Mouse (Mus musculus) erythroid progenitor cell, adult 5-6 weeks (primary cell): ENCODE results near the gene Cdk5r1. TPM values are rescaled to one million over a fixed set of nuclear protein-coding genes. Genes with fewer than 3 reads are reported as not detected.

Experiments used
- ATAC-seq: replicated peaks from 2 replicates; pipeline ENCODE4 v1.8.0; 2016; ENCODE audit warnings: moderate number of reproducible peaks, mild to moderate bottlenecking, moderate TSS enrichment, inconsistent platforms; ENCODE audit not compliant: poor library complexity, low FRiP score, severe bottlenecking
- total RNA-seq, 2 experiments: library from RNA; stranded (forward) in 1 of 2; stranded (reverse) in 1 of 2; fragments of 150-400 nt in 1 of 2; fragments of 186-747, 209-891 nt in 1 of 2; gene quantifications; 2 replicates each; pipeline versions ENCODE4 v1.2.3 to v1.2.4; 2015 to 2017; ENCODE audit warnings: low replicate concordance in 2 of 2

Cdk5r1 gene
- total RNA-seq, 2 experiments from 2014 or later, result 2.0 to 5.4 TPM

DNA sequence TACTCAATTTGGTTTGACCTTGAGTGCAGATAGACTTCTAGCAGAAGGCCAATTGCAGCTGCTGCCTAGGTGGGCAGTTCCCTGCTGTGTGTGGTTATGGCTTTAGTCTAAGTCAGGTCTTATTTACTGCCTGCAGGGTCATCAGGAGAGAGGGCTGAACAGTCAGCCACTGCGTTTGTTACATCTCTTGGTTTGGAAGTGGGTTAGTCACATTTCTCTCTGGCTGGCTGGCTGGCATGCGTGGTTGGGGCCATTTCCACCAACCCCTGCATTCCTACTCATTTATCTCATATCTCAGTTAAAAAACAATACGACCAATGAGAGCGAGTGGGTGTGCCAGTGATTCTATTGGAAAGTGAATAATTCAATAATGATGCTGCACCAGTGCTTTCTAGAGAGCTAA lies 22.7 kb downstream of the Cdk5r1 start:
- no peak for ATAC-seq

DNA sequence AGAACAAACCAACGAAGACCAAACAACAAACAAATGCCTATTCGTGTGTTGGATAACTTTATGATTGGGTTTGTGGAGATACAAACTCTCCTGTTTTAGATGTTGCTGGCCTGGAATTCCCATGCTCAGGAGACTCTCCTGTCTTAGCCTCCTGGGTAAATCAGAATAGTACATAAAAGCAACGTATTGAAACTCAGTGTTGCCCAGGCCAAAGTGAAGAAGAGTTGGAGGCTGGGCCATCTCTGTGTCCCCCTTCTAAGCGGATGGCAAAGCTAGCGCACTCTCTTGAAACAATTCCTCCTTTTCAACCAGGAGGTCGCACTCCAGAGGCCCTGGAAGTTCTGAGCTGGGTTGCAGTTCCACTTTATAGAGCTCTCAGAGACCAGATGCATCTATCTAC lies 26.5 kb downstream of the Cdk5r1 start:
- no peak for ATAC-seq

DNA sequence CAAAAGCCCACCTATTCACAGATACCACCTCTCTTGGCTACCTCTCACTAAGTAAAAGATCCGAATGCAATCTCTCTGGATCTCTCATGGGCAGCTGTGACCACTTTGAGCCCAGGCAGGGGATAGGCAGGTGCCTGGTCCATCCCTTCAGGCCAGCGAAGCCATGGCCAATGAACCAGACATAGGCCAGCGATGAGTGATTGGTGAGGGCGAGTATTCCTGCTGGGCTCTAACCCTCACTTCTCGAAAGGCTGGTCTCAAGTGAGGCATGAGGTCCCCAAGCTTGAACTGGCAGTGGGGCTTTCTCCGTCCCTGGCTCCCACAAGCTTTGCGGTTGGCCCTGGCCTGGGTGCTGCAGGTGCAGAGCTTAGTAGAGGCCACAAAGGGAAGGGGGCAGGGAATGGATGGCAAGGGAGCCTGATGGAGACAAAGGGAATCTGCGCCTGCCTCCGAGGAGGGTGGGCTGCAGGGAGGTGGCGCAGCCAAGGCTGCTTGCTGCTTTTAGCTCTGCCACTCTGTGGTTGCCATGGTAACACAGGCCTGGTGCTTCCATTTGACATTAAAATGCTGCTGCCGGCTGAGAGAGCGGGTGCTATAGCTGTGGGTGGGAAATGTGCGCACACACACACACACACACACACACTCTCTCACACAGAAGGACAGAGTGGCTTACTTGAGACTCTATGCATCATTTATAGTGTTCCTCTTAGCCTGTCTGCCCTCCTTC lies 27.1 kb downstream of the Cdk5r1 start:
- ATAC-seq, result no peak

DNA sequence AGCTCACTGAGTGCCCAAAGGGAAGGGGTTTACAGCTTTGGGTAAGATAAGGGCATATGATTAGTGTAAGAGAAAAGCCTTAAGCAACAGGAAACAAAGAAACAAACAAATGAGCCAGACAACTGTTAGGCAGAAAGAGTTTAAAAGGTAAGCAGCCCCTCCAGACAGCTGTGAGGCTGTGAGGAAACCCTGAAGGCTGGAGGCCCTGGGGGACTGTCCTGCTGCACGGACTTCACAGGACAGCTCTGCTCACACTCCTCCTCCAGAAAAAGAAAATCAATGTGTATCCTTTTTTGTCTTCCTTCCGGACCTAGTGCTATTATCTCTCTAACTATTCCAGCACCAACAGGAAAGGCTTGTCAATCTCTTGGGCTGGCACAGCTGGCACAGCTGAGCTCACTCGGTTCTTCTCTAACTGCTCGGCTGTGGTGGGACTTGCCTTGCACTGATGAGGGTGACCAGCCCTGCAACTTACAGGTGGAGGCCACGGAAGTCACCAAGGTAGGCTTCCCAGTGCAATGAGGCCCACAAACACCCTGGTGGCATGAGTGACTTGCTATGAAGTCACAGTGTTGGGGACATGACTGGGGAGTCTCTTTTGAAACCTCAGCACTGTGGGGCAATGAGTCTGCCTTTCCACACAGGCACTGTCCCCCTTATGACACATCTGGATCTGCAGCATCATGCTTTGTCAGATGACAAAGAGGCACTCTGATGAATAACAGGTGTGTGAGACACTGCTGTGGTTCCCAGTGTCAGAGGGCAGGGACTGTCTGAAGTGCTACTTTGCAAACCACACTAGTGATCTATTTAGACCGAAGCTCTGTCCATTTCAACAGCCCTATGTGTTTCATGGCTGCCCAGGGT lies 27.9 kb downstream of the Cdk5r1 start:
- no peak; the same call in 1 of the 2 replicates for ATAC-seq

DNA sequence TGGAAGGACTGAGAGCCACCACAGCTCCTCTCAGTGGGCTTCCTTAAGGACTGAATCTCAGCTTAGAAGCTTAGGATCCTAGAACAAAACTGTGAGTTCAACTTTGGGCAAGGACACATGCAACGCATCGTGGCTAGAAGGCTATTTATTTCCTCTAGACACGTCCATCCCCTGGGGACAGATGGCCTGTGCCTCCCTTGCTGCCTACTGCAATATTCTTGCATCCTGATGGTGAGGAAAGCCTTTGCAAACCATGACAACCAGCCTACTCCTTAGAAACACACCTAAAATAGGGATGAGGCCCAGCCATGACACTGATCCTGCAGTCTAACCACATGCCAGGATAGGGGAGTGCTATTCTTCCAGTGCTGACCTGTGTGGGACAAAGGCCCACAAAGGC lies 28.8 kb downstream of the Cdk5r1 start:
- no peak for ATAC-seq

DNA sequence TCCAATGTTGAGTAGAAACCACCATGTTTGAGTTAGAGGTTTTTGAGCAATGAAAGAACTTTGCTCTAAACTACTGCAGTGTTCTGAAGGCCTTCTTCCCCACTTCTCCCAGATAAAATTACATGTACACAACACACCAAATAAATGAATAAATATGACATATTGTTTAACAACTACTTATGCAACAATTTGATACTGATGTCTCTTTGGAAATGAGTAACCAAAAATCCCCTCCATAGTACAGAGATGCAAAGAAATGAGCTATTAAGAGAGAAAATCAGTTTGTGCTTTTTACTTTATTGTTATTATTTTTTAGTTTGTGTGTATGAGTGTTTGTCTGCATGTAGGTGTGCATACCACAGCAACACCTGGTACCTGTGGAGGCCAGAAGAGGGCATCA lies 29.7 kb downstream of the Cdk5r1 start:
- no peak for ATAC-seq

DNA sequence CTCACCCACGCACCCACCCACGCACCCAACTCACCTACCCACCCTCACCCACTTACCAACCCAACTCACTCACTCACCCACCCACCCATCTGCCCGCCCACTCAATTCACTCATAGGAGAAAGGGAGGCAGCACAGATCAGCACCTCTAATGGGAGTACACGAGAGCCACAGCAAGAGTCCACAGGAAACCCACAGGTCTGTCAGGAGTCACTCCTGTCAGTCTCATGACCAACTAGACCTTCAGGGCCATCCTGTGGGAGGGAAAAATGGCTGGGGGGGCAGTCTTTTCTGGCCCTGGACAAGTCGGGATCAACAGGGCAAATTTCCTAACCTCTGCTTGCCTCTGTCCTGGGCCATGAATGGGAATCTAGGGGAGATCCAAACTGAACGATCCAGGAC lies 31.0 kb downstream of the Cdk5r1 start:
- ATAC-seq, result no peak

DNA sequence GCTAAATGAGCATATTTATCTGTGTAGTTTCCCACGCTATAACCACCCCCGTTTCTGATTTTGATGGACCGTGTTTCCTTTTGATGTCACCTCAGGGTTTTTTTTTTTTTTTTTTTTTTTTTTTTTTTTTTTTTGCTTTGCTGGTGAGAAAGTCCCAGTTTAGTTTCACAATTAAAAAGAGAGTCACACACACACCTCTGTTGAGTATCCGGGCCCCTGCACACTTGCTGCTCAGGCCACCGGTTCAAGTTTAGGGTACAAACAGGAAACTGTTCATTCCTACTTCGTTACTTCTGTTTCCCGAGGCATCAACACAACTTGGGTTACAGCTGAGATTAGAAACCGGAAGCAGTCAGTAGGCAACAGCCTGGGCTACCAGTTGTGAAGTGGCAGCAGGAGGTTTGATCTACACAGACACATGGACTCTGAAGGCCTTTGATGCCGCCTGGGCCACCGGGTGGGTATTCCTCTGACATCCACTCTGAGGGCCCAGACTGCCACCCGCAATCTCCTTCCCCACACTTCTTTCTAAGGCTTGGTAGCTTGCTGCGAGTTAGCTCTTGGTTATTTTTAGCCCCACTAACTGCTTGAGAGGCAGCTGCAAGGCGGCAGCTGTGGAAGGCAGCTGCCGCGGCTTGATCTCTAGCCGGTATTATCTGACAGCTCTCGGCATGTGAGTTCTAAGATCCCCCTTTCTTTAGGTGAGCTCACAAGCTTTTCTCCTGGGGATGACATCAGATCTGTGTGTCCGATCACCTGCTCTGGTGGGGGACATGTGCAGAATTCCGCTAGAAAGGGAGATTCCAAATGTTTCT lies 31.7 kb downstream of the Cdk5r1 start:
- no peak for ATAC-seq

DNA sequence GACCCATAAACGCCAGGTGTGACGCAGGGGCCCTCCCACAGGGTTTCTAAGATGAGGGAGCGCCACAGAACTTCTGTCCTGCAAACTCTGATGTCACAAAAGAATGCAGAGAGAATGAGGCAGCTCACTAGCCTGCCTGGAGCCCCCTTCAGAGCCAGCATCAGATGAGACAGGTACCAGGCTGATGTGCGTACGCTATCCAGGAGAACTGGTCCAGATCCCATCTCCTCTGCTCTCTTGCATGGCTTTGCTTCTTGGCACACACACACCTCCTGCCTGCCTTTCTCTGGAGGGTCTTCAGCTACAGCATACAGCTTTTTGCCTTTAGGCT lies 32.3 kb downstream of the Cdk5r1 start:
- no peak for ATAC-seq

DNA sequence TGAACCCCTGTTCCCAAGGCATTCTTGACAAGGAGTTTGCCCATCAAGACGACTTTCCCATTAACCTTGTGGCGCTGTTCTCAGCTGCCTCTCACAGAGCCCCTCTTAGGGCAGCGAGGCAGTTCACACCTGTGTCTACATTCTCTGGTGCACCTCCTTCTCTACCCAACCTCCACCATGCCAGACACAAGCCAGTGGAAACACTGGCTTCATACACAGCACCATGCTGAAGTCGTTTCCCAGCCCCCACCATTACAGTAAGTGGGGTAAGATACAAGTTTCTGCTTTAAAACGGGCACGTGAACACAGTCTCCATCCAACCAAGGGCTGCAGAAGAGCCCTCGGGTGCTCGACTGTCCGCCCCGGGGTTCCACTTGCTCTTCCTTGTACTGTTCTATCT lies 33.3 kb downstream of the Cdk5r1 start:
- ATAC-seq, result no peak

DNA sequence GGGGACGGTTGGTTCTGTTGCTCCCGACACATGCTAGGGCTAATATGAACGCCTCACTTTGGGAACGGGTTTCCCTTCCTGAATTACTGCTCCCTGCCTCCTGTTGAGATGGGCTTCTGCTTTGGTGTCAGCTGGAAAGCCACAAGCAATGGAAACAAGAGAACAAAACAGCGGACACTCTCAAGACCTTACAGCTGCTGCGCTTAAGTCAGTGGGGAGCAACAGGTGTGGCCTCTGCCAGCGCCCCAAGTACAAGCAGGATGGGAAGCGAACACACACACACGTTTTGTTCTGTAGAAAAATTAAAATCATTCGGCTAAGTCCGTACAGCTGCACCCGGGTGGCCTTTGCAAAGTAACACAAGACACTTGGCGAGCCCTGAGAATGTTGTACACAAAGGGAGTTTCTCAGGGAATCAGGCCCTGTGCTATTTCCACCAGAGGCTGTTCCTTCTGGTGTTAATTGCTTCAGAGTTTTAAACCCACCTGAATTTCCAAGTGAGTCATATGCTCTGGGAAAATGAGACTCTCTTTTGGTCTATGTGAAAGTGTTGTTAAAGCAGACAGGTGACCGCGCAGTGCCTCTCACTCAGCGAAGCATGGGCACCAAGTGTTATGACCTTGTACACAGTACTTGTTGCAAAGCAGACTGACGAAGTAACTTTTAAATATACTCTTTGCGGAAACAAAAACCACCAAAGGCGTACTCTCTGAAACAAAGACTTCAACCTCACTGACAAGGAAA lies 35.7 kb downstream of the Cdk5r1 start:
- no peak for ATAC-seq

DNA sequence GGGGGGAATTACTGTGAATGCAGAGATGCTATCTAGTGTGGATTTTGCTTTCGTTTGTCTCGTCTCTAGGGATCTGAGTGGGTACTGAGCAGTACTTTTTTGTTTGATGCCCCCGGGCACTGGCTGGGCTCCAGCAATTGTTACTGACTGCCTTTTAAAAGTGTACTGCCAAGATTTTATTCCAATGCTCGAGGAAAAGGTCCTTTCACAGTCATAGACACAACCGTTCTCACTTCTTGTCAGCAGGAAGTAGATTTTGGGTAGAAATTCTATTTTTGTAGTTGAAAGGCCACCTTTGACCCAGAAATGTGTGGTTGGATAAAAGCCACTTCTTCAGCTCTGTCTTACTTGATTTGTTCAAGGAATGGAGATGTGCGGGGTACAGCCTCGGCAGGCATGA lies 37.0 kb downstream of the Cdk5r1 start:
- no peak for ATAC-seq

DNA sequence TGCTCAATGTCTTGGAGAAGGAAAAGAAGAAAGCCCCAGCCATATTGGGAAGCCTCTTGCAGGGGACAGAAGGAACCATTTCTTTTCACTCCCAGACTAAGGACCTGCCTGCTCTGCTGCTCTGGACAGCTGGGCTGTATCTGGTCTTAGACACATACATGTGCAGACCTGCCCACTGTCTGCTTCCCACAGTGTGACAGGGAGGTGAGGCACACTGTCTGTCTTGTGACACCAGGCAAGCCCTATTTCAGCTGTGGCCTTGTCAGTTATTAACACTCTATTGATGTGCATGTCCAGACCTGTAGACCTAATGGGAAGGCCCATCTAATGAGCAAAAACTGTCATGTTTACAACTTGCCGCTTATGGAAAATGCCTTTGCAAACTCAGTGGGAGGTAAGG lies 38.5 kb downstream of the Cdk5r1 start:
- ATAC-seq, result no peak

DNA sequence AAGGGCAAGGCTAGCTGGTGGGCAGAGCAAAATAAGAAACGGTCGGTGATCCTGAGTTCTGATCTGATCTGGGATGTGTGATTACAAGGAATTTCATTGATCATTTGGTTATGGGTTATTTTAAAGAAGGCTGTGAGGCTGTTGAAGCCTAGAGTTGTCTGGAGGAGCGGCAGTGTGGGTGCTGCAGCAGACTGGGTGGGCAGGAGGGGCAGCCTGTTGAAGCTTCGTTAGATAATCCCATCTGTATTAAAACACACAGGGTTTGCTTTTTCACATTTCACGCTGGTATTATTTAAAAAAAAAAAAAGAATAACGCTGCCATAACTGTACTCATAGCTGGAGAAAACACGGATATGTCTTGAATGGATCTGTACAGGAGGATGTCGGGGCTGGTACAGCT lies 39.1 kb downstream of the Cdk5r1 start:
- ATAC-seq, result no peak

DNA sequence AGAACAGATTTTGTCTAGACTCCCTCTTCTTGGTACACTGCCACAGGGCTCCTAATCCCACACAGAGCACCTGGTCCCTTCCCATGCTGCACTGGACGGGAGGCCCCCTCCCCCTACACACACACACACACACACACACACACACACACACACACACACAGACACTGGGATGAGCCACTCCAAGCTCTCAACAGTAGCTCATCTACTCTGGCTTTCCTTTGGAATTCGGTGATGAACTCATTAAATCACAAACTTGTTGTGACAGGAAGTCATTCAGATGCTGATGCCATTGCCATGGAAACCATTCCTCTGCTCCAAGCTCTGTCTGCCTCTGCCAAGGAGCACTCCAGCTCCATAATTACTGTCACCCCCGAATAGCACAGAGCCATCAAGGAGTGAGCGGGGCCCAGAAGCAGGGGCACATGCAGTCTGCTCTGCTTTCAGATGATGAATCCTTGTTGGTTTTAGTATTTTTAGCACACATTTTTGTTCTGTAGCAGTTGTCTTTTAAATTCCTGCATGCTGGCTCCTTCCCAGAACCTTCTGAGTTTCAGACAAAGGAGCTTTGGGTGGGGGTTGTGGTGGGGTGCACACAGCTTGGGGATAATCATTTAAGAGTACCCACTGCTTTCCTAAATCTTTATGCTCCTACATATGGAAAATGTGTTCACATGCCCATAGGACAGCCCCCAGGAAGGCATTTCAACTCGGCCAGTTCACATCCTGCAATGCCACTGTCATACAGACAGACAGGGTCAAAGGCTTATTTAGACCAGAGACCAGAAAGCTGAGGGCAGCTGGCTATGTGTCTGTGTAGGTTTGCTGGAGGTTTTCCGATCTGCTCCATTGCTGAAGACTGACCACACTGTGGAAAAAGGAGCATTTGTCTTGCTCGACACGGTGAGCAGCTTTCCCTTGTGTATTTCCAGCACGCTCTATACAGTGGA lies 41.9 kb downstream of the Cdk5r1 start:
- ATAC-seq, result no peak

DNA sequence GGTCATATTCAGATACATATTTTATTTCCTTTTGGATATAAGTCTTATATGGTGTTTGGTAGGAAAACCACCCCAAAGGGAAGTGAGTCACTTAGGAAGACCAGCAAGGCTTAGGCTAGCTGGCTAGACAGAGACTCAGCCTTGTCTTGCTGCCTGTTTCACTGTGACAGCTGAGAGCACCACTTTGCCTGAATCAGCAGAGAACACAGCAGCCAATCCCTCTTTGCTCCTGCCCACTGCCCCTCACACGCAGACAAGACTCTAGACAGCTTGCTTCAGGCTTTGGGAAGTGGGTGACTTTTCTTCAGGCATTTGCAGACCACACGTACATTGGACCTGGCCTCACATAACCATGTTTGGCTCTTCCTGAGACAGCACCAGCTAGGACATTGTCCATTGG lies 44.3 kb downstream of the Cdk5r1 start:
- ATAC-seq, result no peak

DNA sequence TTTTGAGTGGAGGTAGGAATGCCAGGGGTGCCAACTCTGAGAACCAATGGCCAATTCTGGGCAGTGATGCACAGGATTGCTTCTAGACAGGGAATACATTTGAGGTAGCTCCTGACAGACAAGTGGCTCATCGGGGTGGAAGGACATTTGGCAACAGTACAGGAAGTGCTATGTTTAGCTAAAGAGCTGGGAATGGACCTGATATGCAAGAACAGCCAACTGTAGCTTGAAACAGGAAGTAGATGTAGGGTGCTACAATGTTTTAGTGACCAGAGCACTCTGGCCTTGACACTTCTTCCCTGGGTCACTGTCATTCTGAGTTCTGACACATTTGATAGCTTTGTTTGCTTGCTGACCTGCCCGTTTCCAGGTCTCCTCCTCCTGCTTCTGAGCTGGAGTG lies 46.0 kb downstream of the Cdk5r1 start:
- no peak for ATAC-seq

DNA sequence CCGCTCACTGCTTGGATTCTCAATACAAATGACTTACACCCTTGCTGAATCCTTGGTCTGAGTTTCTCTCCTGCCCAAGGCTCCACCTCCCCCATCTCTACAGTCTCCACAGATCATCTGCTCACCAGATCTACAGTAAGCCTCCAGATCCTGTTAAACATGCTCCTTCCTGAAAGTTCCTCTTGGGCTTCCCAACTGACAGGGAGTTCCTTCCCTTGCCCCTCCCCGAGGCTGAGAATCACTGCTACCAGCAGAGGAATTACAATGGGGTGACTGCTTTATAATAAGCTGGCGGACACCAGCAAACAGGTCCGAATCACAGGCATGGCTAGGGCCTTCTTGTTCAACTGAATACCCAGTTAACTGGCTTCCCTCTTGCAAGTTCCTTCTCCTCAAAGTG lies 46.6 kb downstream of the Cdk5r1 start:
- ATAC-seq, result no peak

DNA sequence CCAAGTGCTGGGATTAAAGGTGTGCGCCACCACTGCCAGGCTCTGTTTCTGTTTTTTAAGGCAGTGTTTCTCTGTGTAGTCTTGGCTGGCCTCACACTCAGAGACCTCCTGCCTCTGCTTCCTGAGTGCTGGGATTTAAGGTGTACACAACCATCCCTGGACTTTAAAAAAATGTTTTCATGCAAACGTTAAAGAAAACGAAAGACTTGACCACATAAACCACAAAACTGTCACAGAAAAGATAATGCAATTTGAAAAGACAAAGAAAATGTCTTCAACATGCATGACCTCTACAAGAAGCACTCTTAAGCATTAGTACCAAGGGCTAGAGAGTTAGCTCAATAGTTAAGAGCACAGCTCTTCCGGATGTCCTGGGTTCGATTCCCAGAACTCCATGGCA lies 47.4 kb downstream of the Cdk5r1 start:
- ATAC-seq, result no peak
